Mouse (Mus musculus): Measurements from ENCODE around the gene B3galt4.
"Not testable (repeated sequence)": the region's sequence is repeated elsewhere in the genome, so short reads cannot be mapped to it uniquely, and the experiment has no call there.

The B3galt4 gene

DNA sequence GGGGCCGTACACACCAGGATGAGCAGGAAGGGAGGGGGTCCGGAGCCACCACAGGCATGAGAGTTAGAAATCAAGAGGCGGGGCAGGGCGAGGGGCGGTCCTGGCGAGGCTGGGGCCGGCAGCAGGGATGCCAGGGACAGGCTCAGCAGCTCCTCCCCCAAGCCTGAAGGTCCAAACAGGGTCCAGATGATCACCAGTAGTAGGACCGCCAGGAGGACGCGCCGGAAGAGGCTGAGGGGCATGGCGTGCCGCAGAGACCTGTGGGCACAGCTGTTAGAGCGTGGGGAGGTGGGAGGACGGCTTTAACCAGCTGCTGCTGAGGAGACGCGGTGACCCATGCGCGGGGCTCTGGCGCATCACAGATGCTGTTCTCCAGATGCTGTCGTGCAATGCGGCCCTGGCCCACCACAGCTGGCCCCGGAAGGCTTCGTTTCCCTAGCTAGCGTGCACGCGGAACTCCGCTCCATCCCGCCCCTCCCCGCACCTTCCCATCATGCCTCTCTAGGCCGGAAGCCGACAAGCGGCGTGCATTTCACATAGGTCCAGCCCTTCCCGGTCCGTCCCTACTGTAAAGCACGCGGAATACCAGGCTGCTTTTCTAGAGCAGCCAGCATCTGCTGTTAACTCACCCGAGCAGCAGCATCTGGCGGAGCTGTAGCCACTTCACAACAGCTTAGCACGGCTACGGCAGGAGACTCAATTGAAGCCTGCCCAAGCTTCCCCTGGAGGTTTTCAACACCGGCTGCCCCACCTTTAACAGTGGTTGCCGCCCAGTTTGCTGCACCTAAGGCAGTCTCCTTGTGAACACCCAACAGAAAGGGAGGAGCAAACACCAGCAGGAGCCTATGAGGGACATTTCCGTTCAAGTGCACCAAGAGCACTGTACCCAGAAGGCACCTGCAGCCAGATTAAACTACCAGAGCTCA lies at the start of gene B3galt4:
Gene B3galt4, minus strand, starts transcription at position 468 of the 926 bp plus-strand sequence.
- peak; percentile 81 to 90 for DNase-seq

DNA sequence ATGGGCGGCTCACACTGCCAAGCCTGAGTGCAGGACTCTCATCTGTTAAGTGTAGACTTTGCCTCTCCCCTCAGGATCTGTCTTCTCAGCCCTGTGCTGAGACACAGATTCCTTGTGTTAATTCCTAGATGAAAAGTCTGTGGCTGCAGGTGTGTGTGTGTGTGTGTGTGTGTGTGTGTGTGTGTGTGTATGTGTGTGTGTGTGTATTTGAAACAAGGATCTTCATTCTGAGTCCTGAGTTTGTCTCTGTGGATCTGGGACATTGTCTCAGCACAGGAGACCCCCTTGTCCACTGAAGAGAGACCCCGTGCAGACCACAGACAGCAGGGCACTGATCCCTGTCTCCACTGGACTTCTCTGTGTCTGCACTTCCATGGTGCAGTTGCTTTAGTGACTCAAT lies 49.5 kb upstream of the B3galt4 start:
- not testable (repeated sequence) for DNase-seq

DNA sequence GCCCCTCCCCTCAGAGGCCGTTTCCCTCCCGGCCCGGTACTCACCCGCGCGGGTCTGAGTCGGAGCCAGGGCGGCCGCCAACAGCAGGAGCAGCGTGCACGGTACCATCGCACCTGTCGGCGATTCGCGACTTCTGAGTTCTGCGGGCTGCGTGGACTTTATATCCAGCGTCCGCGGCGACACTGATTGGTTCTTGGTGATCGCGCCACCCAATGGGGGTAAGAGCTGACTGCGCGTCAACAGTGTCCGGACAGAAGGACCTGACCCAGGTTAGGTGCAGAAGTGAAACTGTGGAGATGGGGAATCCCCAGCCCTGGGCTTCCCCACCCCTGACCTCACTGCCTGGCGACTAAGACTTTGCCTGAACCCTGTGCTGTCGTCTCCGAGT lies 48.9 kb upstream of the B3galt4 start, which contains the start of gene H2-K1:
Gene H2-K1, minus strand, starts transcription at position 198 of the 388 bp plus-strand sequence.
- DNase-seq = peak; percentile 95 to 96

DNA sequence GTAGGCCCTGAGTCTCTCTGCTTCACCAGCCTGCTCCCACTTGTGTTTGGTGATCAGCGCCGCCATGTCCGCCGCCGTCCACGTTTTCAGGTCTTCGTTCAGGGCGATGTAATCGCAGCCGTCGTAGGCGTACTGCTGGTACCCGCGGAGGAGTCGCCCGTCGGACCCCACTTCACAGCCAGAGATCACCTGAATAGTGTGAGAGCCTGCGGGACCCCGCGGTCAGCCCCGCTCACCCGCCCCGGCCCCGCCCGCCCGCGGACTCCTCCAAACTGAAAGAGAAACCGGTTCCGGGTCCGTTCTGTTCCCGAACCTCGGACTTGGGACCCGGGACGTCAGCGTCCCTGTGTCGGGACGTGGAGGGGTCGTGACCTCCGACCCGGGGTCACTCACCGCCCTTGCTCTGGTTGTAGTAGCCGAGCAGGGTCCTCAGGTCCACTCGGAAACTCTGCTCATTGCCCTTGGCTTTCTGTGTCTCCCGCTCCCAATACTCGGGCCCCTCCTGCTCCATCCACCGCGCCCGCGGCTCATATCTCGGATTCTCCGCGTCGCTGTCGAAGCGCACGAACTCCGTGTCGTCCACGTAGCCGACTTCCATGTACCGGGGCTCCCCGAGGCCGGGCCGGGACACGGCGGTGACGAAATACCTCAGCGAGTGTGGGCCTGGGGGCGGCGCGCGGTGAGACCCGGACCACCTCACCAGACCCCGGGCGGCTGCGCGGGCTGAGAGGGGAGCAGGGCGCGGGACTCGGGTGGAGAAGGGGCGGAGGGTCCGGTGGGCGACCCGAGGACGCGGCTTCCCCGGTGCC lies 48.3 kb upstream of the B3galt4 start:
- peak; percentile 51 to 75 for DNase-seq

DNA sequence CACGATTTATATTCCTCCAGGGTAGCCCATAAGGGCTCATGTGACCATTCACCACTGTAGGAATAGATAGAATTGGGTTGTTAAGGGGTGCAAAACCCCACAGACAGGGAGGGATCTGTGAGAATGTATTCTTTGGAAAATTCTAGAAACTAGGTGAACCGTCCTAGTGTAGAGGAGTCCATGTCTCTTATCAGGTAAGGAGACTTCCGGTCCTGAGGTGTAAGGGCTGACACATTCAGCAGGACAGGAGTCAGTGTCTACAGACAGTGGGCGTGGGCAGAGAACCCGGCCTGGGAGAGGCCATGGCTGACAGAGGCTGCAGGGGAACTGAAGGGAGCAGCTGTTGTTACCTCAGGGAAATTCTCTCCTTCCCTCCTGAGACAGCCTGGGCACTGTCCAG lies 47.4 kb upstream of the B3galt4 start:
- not testable (repeated sequence) for DNase-seq

DNA sequence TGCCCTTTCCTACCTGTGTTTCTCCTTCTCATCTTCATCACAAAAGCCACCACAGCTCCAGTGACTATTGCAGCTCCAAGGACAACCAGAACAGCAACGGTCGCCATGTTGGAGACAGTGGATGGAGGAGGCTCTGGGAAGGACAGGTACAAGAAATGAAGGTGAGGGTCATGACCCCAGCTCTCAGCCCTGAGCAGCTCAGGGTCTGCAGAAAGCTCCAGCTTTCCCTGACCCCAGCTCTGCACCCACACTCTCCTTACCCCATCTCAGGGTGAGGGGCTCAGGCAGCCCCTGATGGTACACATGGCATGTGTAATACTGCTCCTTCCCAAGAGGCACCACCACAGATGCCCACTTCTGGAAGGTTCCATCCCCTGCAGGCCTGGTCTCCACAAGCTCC lies 45.7 kb upstream of the B3galt4 start:
- DNase-seq = not testable (repeated sequence)

DNA sequence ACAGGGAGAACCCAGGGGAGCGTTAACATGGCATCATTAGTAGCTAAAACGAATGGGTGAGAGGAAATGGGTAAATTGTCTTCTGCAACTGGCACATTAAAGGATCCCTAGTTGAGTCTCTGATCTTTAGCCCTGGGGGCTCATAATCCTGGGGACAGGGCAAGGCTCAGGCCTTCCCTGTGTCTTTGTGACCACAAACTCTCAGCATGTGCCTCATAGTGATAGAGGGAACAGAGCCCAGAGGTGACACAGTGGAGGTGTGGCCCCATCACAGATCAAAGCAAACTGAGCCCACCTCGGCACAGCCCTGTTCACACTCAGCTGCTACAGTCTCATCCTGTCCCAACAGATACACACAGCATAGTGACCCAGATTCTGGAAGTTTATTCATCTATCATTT lies 44.4 kb upstream of the B3galt4 start:
- no peak for DNase-seq

DNA sequence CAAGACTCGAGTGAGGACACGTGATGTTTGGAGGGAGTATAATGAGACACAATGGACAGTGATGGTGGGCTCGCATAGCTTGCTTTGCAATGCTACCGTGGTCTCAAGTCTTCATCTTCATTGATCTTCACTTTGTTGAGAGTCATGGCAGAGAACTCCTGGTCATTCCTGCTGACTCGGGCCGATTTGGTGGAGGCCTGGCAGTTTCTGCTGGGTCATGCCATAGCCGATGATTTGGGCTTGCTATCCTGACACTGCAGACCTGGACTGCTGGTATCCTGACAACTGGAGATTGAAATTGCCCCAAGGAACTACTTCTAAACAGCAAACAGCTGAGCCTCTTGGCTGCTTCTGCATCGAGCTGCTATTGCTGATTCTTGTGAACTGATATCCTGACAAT lies 43.7 kb upstream of the B3galt4 start:
- no peak for DNase-seq

DNA sequence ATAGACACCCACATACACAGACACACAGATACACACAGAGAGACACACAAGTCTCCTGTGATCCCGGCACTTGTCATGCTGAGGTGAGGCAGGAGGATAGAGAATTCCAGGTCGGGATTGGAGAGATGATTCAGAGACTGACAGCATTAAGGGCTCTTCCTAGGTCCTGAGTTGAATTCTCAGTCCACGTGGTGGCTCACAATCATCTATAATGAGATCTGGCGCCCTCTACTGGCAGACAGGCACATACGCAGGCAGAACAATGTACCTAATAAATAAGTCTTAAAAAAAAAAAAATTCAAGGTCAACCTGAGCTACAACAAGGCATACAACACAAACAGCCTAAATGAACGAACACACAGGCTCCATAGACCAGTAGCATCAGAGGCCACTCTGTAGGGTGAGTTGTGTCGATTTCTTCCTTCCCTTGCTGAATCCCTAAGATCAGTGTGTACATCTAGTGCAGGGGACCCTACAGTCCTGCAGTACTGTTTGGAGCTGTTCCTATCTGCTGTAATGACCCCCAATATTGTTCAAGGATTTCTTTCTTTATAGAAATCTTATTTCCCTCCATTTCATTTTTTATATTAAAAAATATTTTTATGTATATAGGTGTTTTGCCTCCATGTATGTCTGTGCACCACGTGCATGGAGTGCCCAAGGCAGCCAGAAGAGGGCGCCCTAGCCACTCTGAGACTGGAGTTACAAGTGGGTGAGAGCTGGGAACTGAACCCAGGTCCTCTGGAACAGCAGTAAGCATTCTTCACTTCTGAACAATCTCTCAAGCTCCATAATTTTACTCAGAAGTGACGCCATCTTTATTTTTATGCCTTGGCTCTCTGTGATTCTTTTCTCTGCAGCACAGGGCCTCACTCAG lies 40.7 kb upstream of the B3galt4 start:
- peak; percentile 69 to 82 for DNase-seq

DNA sequence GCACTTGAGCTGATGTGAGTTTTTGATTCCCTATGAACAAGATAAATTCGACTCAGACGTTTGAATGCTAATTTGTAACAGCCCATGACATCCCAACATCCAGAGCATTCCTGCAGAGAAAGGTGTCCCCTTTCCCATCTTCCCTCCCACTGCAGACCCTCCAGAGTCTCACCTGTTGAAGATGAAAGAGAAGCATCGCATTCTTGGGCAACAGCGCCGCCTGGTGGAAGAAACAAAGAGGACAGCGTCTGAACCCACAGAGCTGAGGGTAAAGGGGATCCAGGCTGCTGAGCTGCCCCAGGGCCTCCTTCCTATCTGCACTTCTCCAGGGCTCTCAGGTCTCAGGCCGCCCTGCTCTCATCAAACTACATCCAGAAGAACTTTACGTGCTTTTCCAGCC lies 30.8 kb upstream of the B3galt4 start:
- peak; percentile 57 to 85 for DNase-seq

DNA sequence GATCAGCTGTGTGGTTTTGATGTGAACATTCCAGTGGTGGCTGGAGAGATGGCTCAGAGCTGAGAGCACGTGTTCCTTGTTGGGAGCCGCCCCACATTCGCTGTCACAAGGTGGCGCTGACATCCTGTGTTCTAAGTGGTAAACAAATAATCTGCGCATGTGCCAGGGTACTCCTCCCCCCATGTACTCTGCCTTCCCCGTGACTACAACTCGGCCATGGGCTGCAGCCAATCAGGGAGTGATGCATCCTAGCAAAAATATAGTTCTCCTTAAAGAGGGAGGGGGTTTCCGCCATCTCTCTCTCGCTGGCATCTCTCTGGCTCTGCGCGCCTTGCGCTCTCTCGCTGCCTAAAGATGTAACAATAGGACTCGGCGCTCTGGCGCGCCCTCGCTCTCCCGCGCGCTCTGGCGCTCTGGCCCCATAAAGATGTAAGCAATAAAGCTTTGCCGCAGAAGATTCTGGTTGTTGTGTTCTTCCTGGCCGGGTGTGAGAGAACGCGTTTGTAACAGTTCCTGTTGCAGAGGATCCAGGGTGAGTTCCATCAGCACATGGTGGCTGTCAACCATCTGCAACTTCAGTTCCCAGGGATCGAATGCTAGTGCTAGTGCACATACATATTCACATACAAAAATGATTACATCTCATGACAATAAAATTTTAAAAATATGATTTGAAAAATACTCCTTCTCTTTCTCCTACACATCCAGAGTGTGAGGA lies 30.1 kb upstream of the B3galt4 start:
- DNase-seq = peak; percentile 93 to 96

DNA sequence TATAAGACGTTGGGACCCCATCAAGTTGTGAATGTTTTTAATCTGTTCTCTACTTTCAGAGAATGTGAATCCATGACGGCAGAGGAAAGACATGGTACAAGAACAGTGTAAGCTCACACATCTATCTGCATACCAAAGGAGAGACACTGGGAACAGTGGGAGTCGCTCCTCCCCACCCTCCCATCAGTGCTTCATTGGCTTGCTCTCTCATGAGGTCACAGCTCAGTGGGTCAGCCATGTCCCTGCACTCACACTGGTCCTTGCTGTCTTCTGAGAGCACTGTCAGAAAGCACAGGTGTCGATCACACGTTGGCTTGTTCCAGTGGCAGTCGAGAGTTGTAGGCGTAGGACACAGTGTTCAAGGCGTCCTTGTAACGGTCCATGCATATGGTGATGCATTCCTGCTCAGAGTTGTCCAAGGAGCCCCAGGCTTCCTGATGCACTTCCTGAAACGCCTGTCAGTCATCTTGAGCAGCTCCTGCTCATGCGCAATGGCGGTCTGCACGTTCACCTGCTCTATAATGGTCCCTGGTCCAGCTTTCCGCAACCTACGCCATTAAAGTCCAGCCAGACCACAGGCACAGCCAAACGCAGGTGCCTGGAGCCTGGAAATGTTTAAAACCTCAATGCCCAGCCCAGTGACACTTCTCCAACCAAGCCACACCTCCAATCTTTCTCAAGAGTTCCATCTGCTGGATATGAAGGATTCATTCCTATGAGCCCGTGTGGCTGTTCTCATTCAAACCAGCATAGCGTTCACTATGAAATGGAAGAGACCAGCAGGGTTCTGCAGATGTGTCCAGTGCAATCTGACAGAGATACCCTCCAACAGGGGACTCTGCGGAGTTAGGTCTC lies 29.1 kb upstream of the B3galt4 start:
- no peak for DNase-seq

DNA sequence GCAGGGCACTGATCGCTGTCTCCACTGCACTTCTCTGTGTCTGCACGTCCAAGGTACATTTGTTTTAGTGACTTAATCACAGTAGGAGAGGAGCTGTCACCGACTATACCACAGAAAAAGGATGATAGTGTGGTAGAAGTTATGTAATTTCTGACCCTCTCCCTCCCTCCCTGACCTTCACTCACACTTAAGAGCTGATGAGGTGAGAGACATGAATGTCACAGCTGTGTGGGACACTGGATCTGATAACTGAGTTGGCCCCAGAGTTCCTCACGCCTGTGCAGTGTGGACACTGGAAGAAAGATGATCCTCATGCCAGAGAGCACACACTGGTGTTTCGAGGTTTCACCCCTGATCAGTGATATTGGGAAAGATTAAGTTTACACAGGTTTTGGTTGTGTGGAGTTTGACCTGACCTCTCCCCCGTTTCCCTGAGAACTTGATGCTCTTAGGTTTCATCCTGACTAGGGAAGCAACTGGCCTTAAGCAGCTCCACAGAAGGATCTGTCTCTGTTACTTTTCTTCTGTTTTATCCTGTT lies 28.3 kb upstream of the B3galt4 start:
- no peak for DNase-seq

DNA sequence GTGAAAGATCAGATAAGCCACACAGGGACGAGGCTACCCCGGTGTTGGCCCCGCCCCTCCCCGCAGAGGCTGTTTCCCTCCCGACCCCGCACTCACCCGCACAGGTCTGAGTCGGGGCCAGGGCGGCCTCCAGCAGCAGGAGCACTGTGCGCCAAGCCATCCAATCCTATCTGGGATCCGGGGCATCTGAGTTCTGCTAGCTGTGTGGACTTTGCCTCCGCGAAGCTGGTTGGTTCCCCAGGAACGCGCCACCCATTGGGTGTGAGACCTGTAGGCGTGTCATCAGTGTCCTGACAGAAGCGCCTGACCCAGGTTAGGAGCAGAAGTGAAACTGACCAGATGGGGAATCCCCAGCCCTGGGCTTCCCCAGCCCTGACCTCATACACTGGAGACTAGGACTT lies 27.3 kb upstream of the B3galt4 start:
- DNase-seq = peak; percentile 91 to 96

DNA sequence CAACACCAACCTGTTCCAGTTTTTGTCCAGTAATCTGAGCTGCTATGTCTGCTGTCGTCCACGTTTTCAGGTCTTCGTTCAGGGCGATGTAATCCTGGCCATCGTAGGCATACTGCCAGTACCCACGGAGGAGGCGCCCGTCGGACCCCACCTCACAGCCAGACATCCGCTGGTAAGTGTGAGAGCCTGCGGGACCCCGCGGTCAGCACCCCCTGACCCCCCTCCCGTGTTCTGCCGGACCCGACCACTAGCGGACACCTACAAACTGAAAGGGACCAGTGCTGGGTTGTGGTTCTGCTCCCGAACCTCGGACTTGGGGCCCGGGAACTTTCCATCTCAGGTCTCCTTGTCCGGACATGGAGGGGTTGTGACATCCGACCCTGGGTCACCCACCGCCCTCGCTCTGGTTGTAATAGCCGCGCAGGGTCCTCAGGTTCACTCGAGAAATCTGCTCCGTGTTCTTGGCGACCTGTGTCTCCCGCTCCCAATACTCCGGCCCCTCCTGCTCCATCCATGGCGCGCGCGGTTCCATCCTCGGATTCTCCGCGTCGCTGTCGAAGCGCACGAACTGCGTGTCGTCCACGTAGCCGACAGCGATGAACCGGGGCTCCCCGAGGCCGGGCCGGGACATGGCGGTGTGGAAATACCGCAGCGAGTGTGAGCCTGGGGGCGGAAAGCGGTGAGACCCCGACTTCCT lies 26.7 kb upstream of the B3galt4 start:
- DNase-seq = no peak

DNA sequence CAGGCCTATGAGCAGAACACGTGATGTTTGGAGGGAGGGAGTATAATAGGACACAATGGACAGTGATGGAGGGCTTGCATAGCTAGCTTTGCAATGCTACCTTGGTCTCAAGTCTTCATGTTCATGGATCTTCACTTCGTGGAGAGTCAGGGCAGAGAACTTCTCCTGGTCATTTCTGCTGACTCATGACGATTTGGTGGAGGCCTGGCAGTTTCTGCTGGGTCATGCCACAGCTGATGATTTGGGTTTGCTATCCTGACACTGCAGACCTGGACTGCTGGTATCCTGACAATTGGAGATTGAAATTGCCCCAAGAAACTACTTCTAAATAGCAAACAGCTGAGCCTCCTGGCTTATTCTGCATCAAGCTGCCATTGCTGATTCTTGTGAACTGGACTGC lies 22.3 kb upstream of the B3galt4 start:
- DNase-seq = no peak

DNA sequence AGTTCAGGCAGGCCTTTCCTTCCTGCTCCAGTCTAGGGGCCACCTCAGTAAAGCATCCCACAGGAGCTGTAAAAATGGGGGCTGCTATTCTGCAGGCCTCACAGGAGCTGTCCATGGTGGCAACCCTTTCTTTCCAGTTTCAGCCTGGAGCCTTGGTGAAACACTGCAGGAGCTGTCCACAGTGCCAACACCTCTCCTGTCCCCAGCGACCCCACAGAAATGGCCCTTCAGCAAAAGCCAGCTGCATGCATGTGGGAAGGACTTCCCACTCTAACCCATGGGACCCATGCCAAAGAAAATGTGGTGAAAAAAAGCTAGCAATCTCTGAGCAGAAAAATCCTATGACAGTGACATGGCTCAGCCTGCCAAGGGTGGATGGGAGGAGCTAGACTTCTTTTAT lies 21.4 kb upstream of the B3galt4 start:
- DNase-seq = peak in 1 of 2 experiments; percentile 56

DNA sequence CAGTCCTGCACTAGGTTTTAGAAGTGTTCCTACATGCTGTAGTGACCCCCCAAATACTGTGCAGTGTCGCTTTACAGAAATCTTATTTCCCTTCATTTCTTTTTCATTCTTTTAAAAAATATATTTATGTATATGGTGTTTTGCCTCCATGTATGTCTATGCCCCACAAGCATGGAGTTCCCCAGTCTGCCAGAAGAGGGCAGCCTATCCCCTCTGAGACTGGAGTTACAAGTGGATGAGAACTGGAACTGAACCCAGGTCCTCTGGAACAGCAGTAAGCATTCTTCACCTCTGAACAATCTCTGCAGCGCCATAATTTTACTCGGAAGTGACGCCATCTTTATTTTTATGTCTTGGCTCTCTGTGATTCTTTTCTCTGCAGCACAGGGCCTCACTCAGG lies 18.1 kb upstream of the B3galt4 start:
- no peak for DNase-seq

DNA sequence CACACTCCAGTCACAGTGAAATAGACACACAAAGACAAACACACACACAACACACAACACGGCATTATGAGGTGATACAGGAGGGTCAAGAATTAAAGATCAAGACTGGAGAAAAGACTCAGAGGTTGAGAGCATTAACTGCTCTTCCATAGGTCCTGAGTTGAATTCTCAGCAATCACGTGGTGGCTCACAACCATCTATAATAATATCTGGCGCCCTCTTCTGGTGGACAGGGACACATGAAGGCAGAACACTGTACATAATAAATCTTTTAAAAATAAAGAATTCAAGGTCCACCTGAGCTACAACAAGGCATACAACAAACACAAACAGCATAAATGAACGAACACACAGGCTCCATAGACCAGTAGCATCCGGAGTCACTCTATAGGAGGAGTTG lies 17.6 kb upstream of the B3galt4 start:
- peak; percentile 55 to 70 for DNase-seq

DNA sequence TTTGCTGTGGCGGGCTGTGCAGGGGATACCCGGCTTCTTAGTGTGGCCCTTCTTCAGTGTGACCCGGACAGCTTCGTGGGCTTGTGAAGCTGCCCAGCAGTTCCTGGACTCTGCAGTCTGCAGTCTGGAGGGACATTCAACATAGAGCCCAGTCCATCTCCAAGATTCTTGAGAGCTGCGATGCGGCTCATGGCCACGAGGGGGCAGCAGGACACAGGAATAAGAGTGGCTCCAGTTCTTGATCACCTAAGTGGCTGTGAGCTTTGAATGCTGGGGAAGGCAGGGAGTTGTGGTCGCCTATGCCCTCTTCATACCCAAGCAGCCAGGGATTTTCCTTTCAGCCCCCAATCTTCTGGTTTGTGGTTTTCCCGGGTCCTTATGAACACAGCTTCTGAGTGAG lies 17.2 kb upstream of the B3galt4 start:
- DNase-seq = peak; percentile 86 to 89

Data from kidney, postnatal 36 days (tissue).